Mouse (Mus musculus) myocyte (in vitro differentiated cells): Measurements from ENCODE around the gene Dnaja1.

Source experiments
- MAX ChIP-seq: IDR thresholded peaks from one replicate; pipeline ENCODE4 v1.6.1; 2011; ENCODE audit warnings: low read depth, mild to moderate bottlenecking, control low read depth
- MYOD1 ChIP-seq, 3 experiments: IDR thresholded peaks; one replicate each; pipeline ENCODE4 v1.6.1; 2011; ENCODE audit warnings: control low read depth in 2 of 3, low read depth in 2 of 3, mild to moderate bottlenecking in 2 of 3, moderate library complexity in 1 of 3; ENCODE audit not compliant: insufficient read length in 2 of 3, control insufficient read depth in 1 of 3
- MYOG ChIP-seq, 3 experiments: IDR thresholded peaks; one replicate each; pipeline ENCODE4 v1.6.1; 2011; ENCODE audit warnings: control low read depth in 2 of 3, low read depth in 2 of 3, mild to moderate bottlenecking in 2 of 3; ENCODE audit not compliant: insufficient read length in 2 of 3, control insufficient read depth in 1 of 3, insufficient read depth in 1 of 3
- POLR2A ChIP-seq: IDR thresholded peaks from one replicate; pipeline ENCODE4 v1.6.1; 2011; ENCODE audit warnings: low read depth, mild to moderate bottlenecking, control low read depth, moderate library complexity; ENCODE audit not compliant: insufficient read length
- TCF12 ChIP-seq: IDR thresholded peaks from one replicate; pipeline ENCODE4 v1.6.1; 2011; ENCODE audit warnings: mild to moderate bottlenecking, control low read depth; ENCODE audit not compliant: poor library complexity, insufficient read depth, severe bottlenecking
- USF1 ChIP-seq: IDR thresholded peaks from one replicate; pipeline ENCODE4 v1.6.1; 2011; ENCODE audit warnings: low read depth, mild to moderate bottlenecking, control low read depth, moderate library complexity

DNA sequence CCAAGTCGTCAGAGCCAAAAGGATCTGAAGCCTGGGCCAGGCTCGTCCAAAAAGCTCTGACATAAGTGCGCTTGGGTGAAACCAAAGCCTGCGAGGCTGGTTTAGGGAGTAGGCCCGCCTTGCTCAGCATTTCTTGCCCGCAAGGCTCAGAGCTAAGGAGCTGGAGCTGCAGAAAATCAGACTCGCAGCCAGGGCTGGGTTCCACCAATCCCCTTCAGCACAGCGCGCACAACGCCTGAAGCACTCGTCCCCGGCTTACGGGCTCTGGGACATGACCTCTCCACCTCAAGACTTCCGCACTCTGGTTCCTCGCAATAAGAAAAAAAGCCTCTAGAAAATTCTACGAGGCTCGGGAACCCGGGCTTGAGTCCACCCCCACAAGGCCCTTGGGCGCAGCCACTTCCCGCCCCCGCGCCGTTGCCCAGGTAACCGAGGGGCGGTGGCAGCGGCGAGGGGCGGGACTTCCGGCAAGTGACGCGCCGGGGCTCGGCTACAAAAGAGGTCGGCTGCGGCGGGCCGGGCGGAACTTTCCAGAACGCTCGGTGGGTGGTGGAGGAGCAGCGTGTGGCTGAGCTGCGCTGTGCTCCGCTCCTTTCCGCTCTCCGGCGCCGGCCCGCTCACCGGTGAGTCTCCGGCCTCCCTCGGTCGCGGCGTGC, at the start of gene Dnaja1:
- no peak for TF ChIP-seq MAX
- peak; percentile 79 for TF ChIP-seq POLR2A
- TF ChIP-seq USF1, result no peak
- no peak for TF ChIP-seq MYOG (IDR thresholded peaks at IDR 0.05; ENCODE audit: control insufficient read depth in 1 of 3, insufficient read depth in 1 of 3, insufficient read length in 2 of 3, low read depth in 2 of 3)
- TF ChIP-seq TCF12, result no peak
- peak in 1 of 3 experiments; percentile 22 for TF ChIP-seq MYOD1 (IDR thresholded peaks at IDR 0.05; ENCODE audit: control insufficient read depth in 1 of 3, insufficient read length in 2 of 3, low read depth in 2 of 3)
